Mouse (Mus musculus): ENCODE results near the gene Arhgap31.
A peak's percentile ranks its signal among the peaks of the same experiment; 100 is the strongest.

Arhgap31 gene

DNA sequence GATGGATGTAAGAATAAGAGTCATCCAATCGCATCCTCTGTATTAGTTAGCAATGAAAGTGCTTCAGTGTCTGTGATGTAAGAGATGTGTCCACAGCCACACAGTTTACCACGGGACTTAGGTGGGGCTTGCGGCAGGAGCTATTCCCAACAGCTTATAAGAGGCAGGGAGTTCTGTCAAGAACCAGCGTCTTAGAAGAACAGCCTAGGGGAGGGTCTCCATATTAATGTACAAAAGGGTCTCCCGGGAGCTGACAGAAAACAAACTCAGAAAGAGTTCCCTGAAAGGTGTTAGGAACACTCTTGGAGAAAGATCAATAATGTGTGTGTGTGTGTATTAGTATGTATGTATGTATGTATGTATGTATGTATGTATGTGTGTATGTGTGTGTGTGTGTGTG is 60.4 kb downstream of the Arhgap31 start:
- no peak for DNase-seq (ENCODE audit: extremely low read depth, low read depth)

DNA sequence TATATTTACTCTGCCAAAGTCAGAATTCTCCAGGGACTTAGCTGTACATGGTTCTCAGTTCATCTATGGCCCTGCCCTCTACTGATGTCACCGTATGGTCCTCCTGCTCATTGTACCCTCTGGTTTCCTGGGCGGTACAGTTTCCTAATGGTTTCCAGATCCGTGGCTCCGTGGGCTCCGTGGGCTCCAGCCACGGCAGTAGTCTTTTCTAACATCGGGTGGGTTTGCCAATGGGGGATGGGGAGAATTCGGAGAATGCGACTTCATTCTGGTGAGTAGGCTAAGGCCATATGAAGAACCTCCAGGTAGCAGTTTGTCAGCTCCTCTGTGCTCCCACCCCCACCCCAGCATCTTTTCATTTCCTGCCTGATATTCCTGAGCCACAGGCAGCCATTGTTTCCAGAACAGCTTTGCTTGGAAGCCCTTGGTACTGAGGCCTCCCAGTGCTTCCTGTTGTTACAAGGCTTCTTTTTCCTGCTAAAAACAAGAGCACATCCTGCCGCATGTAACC is 61.3 kb downstream of the Arhgap31 start:
- no peak for DNase-seq (ENCODE audit: extremely low read depth, low read depth)

DNA sequence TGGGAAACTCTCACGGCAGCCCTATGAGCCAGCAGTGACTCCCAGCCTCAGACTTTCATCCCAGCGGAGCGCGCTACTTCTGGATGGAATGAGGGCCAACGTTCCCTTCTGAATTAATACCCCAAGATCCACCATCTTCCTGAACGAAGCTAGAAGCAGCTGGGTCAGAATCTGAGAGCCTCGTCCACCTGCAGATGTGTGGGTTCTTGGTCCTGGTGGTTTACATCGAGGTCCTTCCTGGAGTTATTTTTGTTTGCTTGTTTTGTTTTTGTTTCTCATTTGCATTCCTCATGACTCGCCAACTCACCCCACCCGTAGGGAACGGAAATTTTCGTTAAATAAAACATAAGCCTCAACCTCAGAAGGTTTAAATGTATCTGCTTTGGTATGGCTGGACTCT is 61.8 kb downstream of the Arhgap31 start:
- no peak for DNase-seq (ENCODE audit: extremely low read depth, low read depth)

DNA sequence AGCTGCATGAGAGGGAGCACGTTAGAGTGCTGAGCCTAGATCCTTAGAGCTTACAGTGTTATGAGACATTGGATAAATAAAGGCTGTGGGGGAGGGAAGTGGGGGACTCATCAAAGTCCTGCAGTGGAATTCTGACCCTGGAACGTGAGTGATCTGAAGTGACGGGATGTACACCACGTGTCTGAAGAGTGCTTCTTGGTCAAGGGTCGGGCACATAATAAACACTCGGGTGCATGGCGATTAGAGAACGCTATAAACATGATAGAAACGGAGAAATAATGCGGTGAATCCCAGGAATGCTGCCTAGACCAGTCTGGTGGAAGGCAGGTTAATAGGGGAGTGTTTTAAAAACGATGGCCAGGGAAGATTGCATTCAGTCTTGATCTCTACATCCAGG is 63.6 kb downstream of the Arhgap31 start:
- no peak for DNase-seq (ENCODE audit: extremely low read depth, low read depth)

DNA sequence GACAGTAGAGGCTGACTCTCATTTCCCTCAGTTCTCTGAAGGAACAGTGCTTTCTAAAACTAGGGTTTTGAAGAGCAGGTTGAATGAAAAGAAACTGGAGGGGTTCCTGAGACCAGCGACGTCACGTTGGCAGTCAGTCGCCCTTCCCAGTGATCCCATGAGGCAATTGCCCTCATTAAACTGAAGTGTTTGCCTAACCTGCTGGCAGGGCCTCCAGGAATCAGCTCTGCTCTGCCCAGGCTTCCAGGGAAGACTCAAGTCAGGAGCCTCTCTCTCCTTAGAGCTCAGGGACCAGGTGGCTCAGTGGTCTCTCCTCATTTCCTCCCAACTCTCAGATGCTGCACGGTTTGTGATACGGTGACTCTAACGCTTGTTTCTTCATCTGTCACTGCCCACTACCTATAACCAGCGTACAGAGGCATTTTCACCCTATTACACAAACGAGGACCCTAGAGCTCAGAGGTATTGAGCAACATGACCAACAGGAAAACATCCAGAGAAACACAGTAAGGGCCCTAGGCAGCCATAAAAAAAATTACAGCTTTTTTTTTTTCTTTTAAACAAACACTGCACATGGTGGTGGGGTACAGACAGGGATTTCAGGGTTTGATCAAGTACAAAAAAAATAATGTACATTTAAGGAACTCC is 64.2 kb downstream of the Arhgap31 start:
- DNase-seq (ENCODE audit: extremely low read depth, low read depth), result no peak

DNA sequence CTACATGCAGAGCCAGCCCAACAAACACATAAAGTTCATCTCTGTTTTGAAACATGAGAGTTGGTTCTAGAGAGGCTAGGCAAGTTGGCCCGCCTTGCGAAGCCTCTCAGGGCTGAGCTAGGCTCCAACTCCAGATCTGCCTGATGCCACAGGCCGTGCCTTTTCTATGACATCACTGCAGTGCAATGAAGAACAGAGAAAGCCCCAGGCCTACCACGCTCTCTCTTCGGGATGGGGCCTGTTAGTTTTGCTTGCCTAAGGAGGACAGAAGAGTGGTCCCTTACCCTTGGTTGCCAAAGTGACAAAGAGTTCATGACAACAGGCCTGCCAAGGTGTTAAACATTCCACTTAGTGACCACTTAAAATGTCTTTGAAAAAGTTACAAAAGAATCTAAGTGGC is 64.9 kb downstream of the Arhgap31 start:
- DNase-seq (ENCODE audit: extremely low read depth, low read depth), result no peak

DNA sequence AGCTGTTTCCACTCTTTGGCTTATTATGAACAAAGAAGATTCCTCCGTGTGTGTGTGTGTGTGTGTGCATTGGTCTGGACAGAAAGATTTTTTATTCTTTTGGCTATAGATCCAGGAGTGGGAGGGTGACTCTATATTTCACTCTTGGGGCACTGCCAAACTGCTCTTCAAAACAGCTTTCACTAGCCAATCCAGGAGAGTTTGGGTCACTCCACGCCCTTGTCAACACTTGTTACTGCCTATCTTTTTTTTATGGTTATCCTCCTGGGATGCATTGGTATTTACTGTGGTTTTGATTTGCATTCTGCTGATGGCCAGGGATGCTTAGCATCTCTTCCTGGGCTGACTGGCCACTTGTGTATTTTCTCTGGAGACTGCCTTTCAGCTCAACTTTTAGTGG is 68.6 kb downstream of the Arhgap31 start:
- no peak for DNase-seq (ENCODE audit: extremely low read depth, low read depth)

DNA sequence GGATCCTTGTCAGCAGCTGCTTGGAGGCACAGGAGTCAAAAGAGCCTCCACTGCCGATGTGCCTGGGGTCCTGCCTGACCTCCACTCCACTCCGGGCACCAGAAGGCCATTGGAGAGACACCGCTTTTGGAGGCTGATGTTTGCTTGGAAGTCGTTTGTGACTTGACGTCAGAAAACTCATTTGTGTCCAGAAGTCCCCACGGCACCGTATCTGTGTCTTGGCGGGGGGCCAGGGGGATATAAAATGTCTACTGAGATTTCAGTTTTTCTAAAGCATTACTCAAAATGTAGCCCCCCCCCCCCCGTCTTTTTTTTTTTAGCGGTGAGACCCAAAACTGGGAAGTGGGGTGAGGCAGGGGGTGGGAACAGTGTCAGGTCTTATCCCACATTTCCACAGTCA is 76.0 kb downstream of the Arhgap31 start:
- DNase-seq (ENCODE audit: extremely low read depth, low read depth), result no peak

DNA sequence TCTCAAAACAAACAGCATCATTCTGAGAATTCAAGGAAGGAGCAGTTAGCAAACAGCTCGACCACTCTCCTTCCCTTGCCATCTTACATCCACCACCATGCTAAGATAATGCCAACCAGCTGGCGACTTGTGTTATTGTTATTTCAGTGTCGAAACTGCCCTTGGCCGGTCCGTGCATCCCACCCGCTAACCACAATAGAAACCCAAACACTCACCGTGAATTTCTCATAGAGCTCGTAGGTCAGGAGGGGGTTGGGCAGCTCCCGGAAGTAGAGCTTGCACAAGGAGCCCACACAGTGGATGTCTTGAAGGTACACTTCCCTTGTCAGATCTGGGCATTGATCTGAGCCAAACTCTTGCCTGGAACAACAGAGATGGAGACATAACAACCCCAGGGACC is 76.4 kb downstream of the Arhgap31 start:
- DNase-seq (ENCODE audit: extremely low read depth, low read depth), result no peak

DNA sequence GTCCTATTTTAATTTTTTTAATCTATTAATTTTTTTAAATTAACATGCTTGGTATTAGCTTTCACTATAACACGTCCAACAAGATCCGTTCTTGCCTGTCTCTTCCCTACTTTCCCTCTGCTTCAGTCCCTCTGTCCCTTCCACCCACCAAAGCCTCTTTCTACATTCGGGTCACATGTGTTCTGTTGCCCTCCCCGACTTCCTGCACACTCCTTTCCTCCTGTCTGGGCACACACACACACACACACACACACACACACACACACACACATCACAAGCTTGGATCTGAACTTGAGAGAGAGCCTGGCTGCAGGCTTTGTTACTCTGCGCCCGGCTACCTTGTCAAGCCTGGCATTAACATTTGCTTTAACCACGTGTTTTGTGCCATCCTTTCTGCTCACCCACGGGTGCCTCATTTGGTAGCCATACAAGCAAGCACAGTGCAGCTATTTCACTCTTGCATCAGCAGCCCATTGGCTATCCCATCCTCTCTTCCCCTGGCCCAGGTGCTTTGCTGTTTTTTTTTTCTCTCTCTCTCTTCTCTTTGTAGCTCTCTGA is 77.2 kb downstream of the Arhgap31 start:
- no peak for DNase-seq (ENCODE audit: extremely low read depth, low read depth)

DNA sequence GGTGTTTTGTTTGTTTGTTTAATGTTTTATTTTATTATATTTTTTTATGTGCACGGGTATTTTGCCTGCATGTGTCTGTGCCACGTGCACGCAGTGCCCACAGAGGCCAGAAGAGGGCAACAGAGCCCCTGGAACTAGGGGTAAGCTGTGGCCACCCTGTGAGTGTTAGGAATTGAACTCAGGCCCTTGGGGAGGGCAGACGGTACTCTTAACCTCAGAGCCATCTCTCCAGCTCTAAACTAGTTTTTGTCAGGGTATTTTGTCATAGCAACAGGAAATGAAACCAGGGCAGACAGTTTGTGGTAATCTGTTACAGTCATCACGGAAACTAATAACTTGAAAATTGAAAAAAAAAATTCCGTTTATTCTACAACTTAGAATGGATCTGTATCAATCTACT is 80.9 kb downstream of the Arhgap31 start:
- peak; percentile 16 for DNase-seq (ENCODE audit: extremely low read depth, low read depth)

DNA sequence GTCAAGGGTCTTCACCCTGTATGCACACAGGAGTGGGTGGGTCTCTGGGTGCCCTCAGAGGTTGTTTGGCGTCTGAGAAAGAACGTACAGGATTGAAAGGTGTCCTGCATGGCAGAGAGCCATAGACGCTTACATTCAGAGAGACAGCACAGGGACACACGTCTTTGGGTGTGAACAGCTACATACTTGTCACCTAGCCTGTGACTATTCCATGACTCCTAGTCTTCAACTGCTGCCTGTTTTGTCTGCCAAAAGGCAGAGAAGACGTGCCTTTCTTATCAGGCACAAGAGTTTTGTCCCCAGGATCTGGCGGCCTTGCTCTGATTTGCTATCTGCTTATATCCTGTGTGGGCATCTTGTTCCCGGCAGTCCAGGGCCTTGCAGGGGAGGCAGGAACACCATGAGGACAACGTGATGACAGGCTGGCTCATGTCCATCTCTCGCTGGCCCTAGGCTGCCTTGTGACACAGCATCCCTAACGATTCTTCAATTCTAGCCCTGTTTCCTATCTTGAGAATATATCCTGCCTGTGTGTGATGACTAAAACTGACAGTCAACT is 87.2 kb downstream of the Arhgap31 start:
- DNase-seq (ENCODE audit: extremely low read depth, low read depth), result no peak

DNA sequence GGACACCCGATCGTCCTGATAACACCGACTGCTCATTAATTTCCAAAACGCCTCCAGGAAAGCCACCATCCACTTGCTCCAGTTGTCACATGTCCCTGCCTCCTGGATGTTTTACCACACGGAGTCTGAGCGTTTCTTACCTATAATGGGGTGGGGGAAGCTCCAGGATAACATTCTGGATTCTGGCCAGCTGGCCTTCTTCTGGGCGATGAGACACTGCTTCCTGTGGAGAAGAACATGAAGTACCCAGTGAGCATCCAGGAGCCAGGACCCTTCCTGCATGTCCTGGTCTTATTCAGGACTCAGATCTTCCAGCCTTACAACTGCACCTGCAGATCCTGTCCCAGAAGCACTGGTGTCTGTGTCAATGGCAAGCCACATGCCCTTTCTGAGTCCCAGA is 87.7 kb downstream of the Arhgap31 start:
- DNase-seq (ENCODE audit: extremely low read depth, low read depth), result no peak

DNA sequence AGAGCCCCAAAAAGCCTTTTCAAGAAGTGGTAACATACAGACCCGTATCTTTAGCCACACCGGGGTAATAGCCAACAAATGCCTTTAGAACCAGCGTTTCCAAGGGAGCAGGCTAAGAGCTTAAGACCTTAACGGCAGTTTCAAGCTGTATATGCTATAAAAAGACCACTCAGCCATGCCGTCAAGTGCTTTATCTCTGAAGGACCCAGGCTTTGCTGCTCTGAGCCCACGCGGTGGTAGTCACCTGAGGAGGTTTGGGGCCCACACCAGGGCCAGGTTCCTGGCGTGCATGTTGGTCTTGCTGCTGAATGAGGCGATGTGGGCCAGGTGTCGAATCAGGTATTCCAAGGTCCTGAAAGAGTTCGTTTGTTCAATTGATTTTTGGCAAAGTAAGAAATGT is 88.8 kb downstream of the Arhgap31 start:
- DNase-seq (ENCODE audit: extremely low read depth, low read depth), result no peak

DNA sequence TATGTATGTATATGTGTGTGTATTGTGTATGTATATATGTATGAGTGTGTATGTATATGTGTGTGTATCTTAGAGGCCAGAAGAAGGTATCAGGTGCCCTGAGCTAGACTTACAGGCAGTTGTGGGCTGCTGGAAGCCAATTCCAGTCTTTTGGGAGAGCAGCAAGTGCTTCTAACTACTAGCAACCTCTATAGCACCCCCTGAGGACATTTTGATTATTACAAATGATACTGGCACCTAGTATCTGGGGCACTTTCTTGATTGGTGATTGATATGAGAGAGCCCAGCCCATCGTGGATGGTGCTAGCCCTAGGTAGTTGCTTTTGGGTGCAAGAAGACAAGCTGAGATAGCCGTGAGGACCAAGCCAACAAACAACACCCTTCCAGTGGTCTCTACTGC is 90.8 kb downstream of the Arhgap31 start:
- DNase-seq (ENCODE audit: extremely low read depth, low read depth), result peak; percentile 10

DNA sequence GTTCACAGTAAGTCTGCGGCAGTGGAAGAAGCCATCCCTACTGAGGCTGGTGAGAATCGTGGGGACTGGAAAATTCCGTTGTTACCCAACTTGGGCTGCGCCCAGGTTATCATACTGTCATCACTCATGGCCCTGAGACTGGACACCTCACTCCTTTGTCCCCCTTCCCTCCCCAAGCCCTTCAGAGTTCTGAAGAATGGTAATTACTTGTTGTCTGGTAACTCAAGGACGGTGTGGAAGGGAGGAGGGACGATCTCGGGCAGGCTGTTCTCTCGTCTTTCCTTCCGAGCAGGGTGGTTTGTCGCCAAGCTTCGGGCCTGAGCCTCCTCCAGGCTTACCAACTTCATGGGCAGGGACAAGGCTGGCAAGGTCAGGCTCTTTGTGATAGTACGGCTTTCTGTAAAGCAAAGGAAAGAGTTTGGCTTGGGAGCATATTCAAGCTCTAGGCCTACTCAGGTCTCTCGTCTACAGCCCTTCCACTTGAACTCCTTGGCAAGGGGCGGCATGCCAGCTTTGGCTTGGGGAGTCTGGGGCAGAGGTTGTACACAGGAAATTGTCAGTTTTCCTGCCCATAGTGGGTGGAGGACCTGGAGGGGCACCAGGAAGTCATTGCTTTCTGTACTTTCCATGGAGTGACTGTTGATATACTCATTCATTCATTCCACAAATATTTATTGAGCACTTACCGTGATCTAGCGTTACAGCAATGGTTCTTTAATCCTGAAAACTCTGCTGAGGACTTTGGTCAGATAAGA is 92.2 kb downstream of the Arhgap31 start:
- no peak for DNase-seq (ENCODE audit: extremely low read depth, low read depth)

DNA sequence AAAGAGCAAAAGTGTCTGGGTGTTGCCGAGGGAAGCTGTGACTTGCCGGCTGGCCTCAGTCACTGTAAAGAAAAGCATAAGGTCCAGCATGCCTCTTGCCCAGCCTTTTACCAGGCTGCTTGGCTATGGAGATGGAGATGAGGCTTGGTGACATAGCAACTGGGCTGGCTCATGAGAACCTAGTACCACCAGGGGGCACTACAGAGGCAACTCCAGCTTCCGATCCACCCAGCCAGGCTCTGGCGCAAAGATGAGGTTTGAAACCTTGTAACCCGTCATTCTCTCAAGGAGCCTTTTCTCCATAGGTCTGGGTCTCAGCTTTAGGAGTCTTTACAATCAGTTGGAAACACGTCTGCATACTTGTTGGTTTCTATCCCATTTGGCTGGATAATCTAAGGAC is 94.0 kb downstream of the Arhgap31 start:
- DNase-seq (ENCODE audit: extremely low read depth, low read depth), result peak; percentile 45

DNA sequence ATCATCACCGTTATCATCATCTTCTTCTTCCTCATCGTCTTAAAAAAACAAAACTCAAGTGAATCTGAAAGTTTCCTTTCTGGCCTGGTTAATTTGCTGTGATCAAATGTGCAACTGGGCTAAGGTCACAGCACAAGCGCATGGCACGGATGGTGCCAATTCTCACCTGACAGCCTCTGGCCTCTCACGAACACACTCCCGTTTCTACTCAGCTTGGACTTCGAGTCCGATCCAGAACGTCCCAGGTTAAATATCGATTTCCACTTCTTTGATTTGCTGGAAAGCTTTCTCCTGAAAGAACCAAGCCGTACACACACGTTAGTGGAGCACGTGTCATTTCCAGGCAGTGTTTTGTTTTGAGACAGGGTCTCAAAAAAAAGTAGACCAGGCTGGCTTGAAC is 95.1 kb downstream of the Arhgap31 start:
- no peak for DNase-seq (ENCODE audit: extremely low read depth, low read depth)

DNA sequence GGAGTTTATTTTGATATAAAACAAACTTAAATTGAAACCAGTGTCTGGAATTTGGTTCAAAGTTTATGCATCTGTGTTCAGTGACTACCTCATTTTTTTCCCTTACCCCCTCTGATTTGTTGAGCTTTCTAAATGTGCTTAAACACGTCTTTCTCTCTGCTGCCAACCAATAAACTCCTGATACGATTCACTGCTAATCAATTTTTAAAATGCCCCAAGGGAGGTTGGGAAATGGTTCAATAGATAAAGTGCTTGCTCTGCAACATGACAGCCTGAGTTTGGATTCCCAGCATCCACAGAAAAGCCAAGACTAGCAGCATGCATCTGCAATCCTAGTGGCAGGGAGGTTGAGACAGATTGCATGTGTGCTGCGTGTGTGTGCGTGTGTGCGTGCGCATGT is 99.4 kb downstream of the Arhgap31 start:
- DNase-seq (ENCODE audit: extremely low read depth, low read depth), result no peak

DNA sequence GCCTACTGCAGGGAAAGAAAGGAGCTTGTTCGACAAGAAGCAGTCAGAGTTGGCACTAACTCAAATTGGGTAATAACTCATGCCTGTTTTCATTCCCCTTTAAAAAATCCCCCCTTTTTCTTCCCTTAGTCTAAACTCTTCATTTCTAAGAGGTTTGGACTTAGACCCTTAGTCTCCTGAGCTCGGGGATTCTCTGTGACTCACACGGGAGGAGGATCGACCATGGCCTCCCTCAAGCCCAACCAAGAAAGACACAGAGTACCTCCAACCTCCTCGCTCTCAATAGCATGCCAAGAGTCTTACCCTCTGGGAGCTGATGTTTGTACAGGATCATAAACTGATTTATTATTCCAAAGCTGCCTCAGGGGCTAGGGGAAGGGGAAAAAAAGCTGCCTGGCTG is 100.4 kb downstream of the Arhgap31 start:
- DNase-seq (ENCODE audit: extremely low read depth, low read depth), result no peak

DNA sequence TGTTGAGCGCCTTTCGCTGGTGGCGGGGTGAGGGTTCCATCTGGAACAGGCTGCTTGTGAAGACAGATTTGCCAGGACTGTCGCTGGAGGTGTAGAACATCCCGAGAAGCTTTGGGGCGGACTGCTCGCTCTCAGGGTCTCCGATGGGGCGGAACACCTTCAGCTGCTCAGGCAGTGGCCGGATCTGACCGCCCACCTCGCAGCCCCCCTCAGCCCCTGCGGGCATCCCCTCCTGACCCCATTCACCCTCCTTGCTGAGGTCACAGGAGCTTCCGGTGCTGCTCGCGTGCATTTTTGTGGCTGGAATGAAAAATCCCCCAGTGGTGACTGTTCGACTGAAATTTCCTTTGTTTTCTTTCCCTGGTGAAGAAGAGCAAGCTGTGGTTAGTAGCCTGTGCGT is 104.0 kb downstream of the Arhgap31 start:
- no peak for DNase-seq (ENCODE audit: extremely low read depth, low read depth)

DNA sequence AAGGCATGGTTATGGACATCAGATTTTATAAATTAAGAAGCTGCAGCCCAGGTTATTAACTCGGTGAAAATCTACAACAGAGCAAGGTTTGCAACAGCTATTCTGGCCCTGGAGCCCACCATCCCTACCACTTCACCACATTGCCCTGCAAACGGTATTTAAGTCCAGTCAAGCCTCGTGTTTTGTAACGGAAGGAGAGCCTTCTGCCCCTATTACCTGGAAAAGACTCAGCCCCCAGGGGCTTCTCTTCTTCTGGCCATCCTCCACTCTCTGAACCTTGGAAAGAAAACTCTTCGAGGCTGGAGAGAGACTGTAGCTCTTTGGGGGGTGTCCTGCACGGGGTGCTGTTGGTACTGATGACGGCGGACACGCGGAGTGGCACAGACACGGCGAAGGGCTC is 104.4 kb downstream of the Arhgap31 start:
- DNase-seq (ENCODE audit: extremely low read depth, low read depth), result no peak

Data from MEL-GATA-1-ER (cell line).